Mouse (Mus musculus) liver, adult 2 months (tissue): Measurements from ENCODE around the gene Chrd. TPM values are rescaled to one million over a fixed set of nuclear protein-coding genes. Genes with fewer than 3 reads are reported as not detected.
A peak's percentile ranks its signal among the peaks of the same experiment; 100 is the strongest.

Source experiments
- DNase-seq: peaks from one replicate; pipeline ENCODE4 v3.0.0-alpha.2; 2011; ENCODE audit warnings: low read depth, low spot score; ENCODE audit errors: extremely low read depth
- H3K27ac ChIP-seq: fragments of 200-500 bp; replicated peaks from 2 replicates; pipeline ENCODE4 v1.5.1; 2012; ENCODE audit warnings: low read depth, mild to moderate bottlenecking, control low read depth, inconsistent platforms, low read length; ENCODE audit not compliant: insufficient read depth
- H3K27me3 ChIP-seq: fragments of 200-500 bp; 2 replicates; pipeline ENCODE4 v1.6.1; 2012; ENCODE audit warnings: mild to moderate bottlenecking, moderate library complexity, low read length, inconsistent platforms; ENCODE audit not compliant: control insufficient read depth, insufficient read depth
- H3K36me3 ChIP-seq: fragments of 200-500 bp; 2 replicates; pipeline ENCODE4 v1.6.1; 2012; ENCODE audit warnings: low read length, inconsistent platforms; ENCODE audit not compliant: control insufficient read depth, insufficient read depth
- H3K4me1 ChIP-seq: fragments of 200-500 bp; 2 replicates; pipeline ENCODE4 v1.6.1; 2011; ENCODE audit warnings: low read length; ENCODE audit not compliant: control insufficient read depth, insufficient read depth
- H3K4me3 ChIP-seq: fragments of 200-500 bp; 2 replicates; pipeline ENCODE4 v1.5.1; 2011; ENCODE audit warnings: low read depth, mild to moderate bottlenecking, control low read depth, low read length, moderate library complexity; ENCODE audit not compliant: insufficient read depth
- H3K79me2 ChIP-seq: fragments of 200-500 bp; 2 replicates; pipeline ENCODE4 v1.6.1; 2012; ENCODE audit warnings: inconsistent platforms, mild to moderate bottlenecking, low read length, moderate library complexity; ENCODE audit not compliant: control insufficient read depth, insufficient read depth
- H3K9ac ChIP-seq: fragments of 200-500 bp; 2 replicates; pipeline ENCODE4 v1.6.1; 2012; ENCODE audit warnings: low read depth, mild to moderate bottlenecking, control low read depth, inconsistent platforms, low read length
- CTCF ChIP-seq: fragments of 200-500 bp; IDR thresholded peaks from 2 replicates; pipeline ENCODE4 v1.5.1; 2011; ENCODE audit warnings: low read depth, low read length, control low read depth
- POLR2A ChIP-seq: fragments of 200-500 bp; IDR thresholded peaks from 2 replicates; pipeline ENCODE4 v1.6.1; 2011; ENCODE audit warnings: low read length, control low read depth; ENCODE audit not compliant: insufficient read depth; ENCODE audit errors: extremely low read depth
- whole genome bisulfite sequencing: fragments of 180-500 bp; shearing (Covaris S2); methylation state at CpG from one replicate; pipeline ENCODE4 v1.1.7; 2018; 5-methylcytosine and 5-hydroxymethylcytosine counted together
- polyA plus RNA-seq: library from polyadenylated mRNA; depleted of rRNA; stranded (reverse); fragments of >200 nt; gene quantifications from 2 replicates; pipeline ENCODE4 v1.2.3, GENCODE M21; 2012
- total RNA-seq: library from RNA; depleted of rRNA; stranded (reverse); fragments of >200 nt; gene quantifications from 2 replicates; pipeline ENCODE4 v1.2.3, GENCODE M21; 2014

The Chrd gene
- total and polyA plus RNA-seq, 2 experiments = 3.0 to 14.1 TPM

GRCm38 (mm10) chr16:20723247-20723646, 9.7 kb upstream of the Chrd start:
- no peak overlapping the region for H3K27ac ChIP-seq
- no peak overlapping the region for H3K9ac ChIP-seq
- no peak overlapping the region for H3K4me3 ChIP-seq
- H3K79me2 ChIP-seq = no peaks in the 10 kb centered on the region
- peaks cover 6% of the 10 kb centered on the region for H3K4me1 ChIP-seq
- TF ChIP-seq POLR2A (no peak), CTCF (no peak)
- peaks cover 9% of the 10 kb centered on the region; the same call in 1 of the 2 replicates for H3K36me3 ChIP-seq
- no peaks in the 10 kb centered on the region for H3K27me3 ChIP-seq
- peak; percentile 36 for DNase-seq
- WGBS = 54% methylated on average over 4 of the region's 4 CpGs

DNA sequence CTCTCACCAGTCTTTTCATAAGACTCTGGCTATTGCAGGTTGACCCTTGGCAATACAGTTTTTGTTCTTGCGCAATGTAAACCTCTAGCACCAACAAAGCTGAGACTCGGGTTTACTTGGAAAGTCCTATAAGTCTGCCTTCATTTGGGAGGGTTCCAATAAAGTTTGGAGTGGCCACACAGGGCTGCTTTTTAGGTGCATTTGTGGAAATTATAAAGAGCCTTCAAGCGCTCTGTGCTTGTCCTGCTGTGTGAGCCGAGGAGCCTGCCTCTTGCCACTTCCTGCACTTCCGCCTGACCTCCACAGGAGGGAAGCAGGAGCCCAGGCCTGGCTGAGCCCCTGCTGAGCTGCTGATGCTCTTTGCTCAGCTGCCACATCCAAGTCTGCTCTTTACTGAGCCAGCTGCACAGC, 8.6 kb upstream of the Chrd start:
- TF ChIP-seq POLR2A (no peak), CTCF (peak; percentile 91)
- Histone ChIP-seq H3K4me1 (peaks cover 5% of the 10 kb centered on the region), H3K4me3 (no peak overlapping the region), H3K9ac (no peak overlapping the region), H3K27me3 (no peaks in the 10 kb centered on the region), H3K36me3 (peaks cover 14% of the 10 kb centered on the region; the same call in 1 of the 2 replicates), H3K27ac (peak overlapping the region; percentile 70), H3K79me2 (no peaks in the 10 kb centered on the region; the same call in 1 of the 2 replicates)
- WGBS = 10% methylated on average over 5 of the region's 5 CpGs
- peak; percentile 92 for DNase-seq

- Histone ChIP-seq H3K4me1 (peaks cover 7% of the 10 kb centered on the region), H3K36me3 (peaks cover 11% of the 10 kb centered on the region; the same call in 1 of the 2 replicates), H3K27ac (no peak overlapping the region), H3K4me3 (no peak overlapping the region), H3K9ac (no peak overlapping the region), H3K27me3 (no peaks in the 10 kb centered on the region), H3K79me2 (no peaks in the 10 kb centered on the region; the same call in 1 of the 2 replicates)
- TF ChIP-seq POLR2A = no peak
- no peak for TF ChIP-seq CTCF
- 90% methylated on average over 7 of the region's 7 CpGs for WGBS
- DNase-seq = no peak
Observed at GRCm38 (mm10) chr16:20725321-20725720, 7.6 kb upstream of the Chrd start.

DNA sequence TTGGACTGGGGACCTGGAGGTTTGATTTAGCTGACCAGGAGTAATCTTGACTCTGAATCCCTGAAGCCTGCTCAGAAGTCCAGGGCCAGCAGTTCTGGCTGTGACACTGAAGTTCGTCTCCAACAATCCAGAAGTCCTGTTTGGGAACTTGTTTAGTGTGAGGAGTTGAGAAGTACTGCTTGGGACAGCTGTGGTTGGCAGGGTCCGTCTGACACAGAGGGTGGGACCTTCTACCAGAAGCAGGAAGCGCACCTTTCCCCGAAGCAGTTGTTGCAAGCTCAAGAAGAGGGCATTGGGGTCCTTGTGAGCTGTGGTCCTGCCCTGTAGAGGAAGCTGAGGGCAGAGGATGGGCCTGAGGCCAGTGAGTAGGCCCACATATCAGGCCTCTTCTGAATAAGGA, 7.2 kb upstream of the Chrd start:
- Histone ChIP-seq H3K27ac (no peak overlapping the region), H3K36me3 (peaks cover 10% of the 10 kb centered on the region; the same call in 1 of the 2 replicates), H3K27me3 (no peaks in the 10 kb centered on the region), H3K9ac (no peak overlapping the region), H3K4me3 (no peak overlapping the region), H3K4me1 (peaks cover 7% of the 10 kb centered on the region), H3K79me2 (no peaks in the 10 kb centered on the region; the same call in 1 of the 2 replicates)
- 88% methylated on average over 4 of the region's 4 CpGs for WGBS
- TF ChIP-seq CTCF (no peak), POLR2A (no peak)
- DNase-seq = no peak

- no peak overlapping the region for H3K27ac ChIP-seq
- H3K4me3 ChIP-seq = no peak overlapping the region
- H3K79me2 ChIP-seq = no peaks in the 10 kb centered on the region; the same call in 1 of the 2 replicates
- no peaks in the 10 kb centered on the region for H3K27me3 ChIP-seq
- no peak for DNase-seq
- 73% methylated on average over 1 of the region's 1 CpGs for WGBS
- TF ChIP-seq CTCF (no peak), POLR2A (no peak)
- peaks cover 7% of the 10 kb centered on the region for H3K4me1 ChIP-seq
- peaks cover 10% of the 10 kb centered on the region; the same call in 1 of the 2 replicates for H3K36me3 ChIP-seq
- no peak overlapping the region for H3K9ac ChIP-seq
Observed at GRCm38 (mm10) chr16:20726384-20726783, 6.5 kb upstream of the Chrd start.

DNA sequence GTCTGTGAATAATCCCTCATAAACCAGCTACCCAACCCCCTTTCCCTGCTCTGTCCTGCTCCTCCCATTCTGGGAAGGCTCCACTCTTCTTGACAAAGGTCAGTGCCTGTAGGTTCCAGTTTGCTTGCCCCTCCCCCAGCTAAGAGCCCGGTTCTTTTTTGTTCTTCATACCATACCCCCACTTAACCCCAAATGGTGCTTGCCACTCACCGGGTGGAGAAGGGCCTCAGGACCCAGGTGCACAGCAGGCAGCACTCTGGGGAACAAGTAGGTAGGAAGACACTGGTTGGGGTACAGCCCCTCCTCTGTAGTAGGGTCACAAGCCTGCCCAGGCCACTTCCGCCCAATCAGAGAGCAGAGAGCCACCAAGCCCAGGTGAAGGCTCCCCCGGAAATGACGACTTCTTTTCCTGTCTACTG, 2.6 kb upstream of the Chrd start:
- Histone ChIP-seq H3K9ac (peak overlapping the region; percentile 65), H3K36me3 (peaks cover 10% of the 10 kb centered on the region; the same call in 1 of the 2 replicates), H3K4me1 (peaks cover 5% of the 10 kb centered on the region), H3K79me2 (no peaks in the 10 kb centered on the region; the same call in 1 of the 2 replicates), H3K27me3 (no peaks in the 10 kb centered on the region), H3K27ac (peak overlapping the region; percentile 89), H3K4me3 (peak overlapping the region; percentile 58)
- TF ChIP-seq POLR2A (peak; percentile 24; the same call in 1 of the 2 replicates), CTCF (no peak)
- peak; percentile 95 for DNase-seq
- 13% methylated on average over 5 of the region's 5 CpGs for WGBS
